Mouse (Mus musculus): ENCODE results near the gene Trem2. TPM values are rescaled to one million over a fixed set of nuclear protein-coding genes. Genes with fewer than 3 reads are reported as not detected.

Trem2 gene
- total RNA-seq, 2 experiments from 2014 or later: 0.66 to 0.94 TPM

- no peak for DNase-seq
- intact Hi-C loops (cut with DNase I; ENCODE audit: low total_unique reads): no loop called here
Measured at GRCm38 (mm10) chr17:48391446-48391845, 45.2 kb downstream of the Trem2 start.

DNA sequence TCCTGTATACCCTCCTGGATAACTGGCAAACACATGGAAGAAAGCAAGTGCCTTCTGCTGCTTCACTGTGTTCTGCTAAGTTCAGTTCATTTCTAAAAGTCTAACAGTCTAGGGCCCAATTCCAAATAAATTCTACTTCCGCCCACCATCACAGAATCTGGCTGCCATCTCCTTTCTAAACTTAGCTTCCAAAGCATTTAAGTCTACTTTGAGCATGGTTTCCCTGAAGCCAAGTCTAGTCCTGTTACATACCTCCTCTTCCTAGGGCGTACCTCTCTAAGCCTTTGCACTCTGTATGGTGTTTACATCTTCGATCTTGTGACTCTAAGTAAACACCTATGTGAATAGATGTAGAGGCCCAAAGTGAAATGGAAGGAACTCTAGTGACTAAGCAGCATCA lies 46.4 kb downstream of the Trem2 start:
- no peak for DNase-seq
- intact Hi-C loops (cut with DNase I; ENCODE audit: low total_unique reads): no loop called here

DNA sequence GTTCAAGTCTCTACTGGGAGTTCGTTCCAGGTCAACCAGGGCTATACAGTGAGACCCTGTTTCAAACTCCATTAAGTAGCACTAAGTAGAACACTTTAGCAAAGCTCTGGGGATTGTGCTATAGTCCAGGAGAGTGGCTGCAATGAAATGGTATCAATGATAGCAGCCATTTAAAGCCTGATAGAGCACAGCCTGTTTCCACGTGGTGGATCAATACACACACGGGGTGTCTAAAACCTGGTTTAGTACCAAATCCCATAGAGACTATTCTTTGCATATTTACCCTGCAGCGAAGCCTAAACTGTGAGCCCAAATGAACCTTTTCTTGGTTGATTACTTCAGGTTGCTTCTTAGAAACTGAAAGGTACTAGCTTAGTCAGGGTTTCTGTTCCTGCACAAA lies 55.5 kb downstream of the Trem2 start:
- DNase-seq: no peak
- intact Hi-C loops (cut with DNase I; ENCODE audit: low total_unique reads): no loop called here

- DNase-seq: no peak
- intact Hi-C loops (cut with DNase I; ENCODE audit: low total_unique reads): no loop called here
Measured at GRCm38 (mm10) chr17:48402751-48403150, 56.5 kb downstream of the Trem2 start.

Other genes starting within 250 kb of the Trem2 start
- under 1 TPM in 1 of 2 experiments, not detected in 1; 0.10 TPM for gene 9830107B12Rik, start 200.1 kb upstream of the Trem2 start, total RNA-seq (2021)
- not detected for gene A530064D06Rik, start 179.1 kb upstream of the Trem2 start, total RNA-seq (2021)
- not detected for gene Trem1, start 113.6 kb upstream of the Trem2 start, total RNA-seq (2021)
- gene Trem3, start 98.6 kb upstream of the Trem2 start, total RNA-seq (2021): not detected
- gene Treml4, start 82.1 kb upstream of the Trem2 start, total RNA-seq (2021): not detected
- gene Treml2, start 46.9 kb upstream of the Trem2 start, total RNA-seq (2021): under 1 TPM; 0.10 to 0.11 TPM
- gene B430306N03Rik, start 30.3 kb upstream of the Trem2 start, total RNA-seq (2021): under 1 TPM; 0.06 to 0.07 TPM
- gene Treml1, start 13.5 kb downstream of the Trem2 start, total RNA-seq (2021): not detected
- 1 to 10 TPM; 9.1 to 9.3 TPM for gene Nfya, start 63.5 kb downstream of the Trem2 start, total RNA-seq (2021)
- gene Oard1, start 63.6 kb downstream of the Trem2 start, total RNA-seq (2021): 1 to 10 TPM; 7.4 to 8.3 TPM
- 100 to 1,000 TPM; 589 to 629 TPM for gene Apobec2, start 86.5 kb downstream of the Trem2 start, total RNA-seq (2021)
- gene Tspo2, start 105.1 kb downstream of the Trem2 start, total RNA-seq (2021): under 1 TPM; 0.44 to 0.72 TPM
- gene Unc5cl, start 108.5 kb downstream of the Trem2 start, total RNA-seq (2021): not detected